Mouse (Mus musculus): ENCODE measurements around the gene Dpf3. TPM values are rescaled to one million over a fixed set of nuclear protein-coding genes. Genes with fewer than 3 reads are reported as not detected.

Dpf3 gene
- polyA plus RNA-seq, 1 experiment, result 4.7 TPM

DNA sequence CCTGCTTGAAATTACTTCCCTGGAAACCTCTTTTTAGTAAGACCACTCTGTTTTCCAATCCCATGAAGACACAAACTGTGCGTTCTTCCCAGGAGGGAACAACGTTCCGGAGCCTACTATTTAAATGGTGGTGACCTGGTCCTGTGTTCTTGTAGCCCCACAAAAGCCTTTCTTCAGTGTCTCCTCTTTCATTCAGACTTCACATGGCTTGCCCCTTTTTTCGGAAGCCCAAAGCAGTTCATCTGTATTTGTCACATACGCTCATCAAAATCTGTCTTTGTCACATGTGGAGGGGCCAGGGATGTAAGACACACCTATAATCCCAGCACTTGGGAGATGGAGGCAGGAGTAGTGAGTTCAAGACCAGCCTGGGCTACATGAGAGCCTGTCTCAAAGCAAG, 73.8 kb downstream of the Dpf3 start:
- no peak for DNase-seq (ENCODE audit: low spot score)

DNA sequence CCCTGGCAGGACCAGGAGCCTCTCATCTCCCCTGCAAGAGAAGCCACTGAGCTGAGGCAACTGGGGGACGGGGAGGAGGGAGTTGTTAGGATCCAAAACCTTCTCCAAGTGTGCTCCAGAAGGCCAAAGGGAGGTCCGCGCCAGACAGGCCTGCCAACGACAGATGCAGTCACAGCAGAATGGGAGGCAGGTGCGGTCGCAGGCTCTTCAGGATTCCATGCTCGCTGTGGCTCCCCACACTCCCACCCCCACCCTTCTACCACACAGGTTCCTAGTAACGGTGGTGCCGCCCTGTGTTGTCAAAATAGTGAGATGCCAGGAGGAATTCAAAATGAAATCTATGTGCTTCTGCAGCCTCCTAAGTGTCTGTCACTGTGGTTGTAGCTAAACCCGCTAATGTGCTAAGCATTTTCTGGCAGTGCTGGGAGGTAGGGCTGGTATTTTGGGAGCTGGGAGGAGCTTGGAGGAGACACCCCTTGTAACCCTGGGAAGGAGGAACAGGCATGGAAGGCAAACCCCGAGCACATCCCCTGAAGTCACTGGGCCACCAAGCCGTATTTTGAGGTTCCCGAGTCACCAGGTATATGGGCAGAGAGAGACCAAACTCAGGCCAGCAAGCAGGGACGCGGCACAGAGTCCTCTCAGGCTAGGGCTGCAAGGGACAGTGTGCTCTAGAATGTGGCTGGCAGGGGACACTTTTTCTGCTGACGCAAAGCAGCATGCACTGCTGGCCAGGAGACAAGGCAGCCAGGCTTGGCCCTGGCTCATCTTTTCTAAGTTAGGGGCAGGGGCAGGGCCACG, 75.6 kb downstream of the Dpf3 start:
- no peak for DNase-seq (ENCODE audit: low spot score)

DNA sequence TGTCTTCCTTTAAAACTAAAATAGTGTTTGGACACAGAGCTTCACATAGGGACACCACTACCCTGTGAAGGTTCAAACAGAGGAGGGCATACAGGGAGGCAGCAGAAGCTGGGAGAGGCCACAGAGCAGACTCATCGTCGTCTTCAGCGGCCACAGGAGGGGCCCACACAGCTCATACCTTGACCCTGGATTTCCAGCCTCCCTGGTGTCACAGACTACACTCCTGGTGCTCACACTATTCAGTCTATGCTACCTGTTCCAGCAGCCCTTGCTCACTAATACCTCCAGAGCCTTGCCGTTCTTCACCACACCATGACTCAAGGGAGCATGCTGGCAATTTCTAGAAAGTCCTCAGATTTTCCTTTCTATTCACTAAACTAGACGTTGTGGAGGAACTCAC, 76.5 kb downstream of the Dpf3 start:
- no peak for DNase-seq (ENCODE audit: low spot score)

DNA sequence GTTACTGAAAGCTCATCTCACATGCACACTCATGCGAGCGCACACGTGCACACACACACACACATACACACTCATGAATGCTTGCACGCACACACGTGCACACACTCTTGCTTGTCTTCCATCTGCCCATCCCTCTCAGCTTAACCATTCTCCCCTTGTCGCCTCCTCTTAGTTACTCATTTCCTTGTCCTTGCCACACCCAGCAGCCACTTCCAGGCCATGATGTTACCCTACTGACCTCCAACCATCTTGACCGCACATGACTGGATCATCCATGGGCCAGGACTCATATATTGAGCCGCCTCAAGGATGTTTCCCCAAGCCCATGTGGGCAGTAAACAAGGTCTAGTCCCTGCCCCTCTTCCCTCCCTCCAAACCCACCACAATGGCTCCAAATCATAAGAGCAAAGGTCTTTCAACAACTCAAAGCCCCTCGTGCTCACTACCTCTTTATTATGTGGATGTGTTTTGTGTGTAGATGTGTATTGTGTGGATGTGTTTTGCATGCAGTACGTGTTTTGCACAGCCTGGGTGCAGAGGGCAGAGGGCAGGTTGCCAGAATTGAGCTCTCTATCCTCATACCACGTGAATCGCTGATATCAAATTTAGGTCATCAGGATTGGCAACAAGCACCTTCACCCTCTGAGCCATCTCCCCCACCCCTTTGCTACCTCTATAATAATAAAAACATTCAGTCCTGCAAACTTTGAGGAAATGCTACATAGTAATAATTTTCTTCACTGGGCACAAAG, 82.0 kb downstream of the Dpf3 start:
- no peak for DNase-seq (ENCODE audit: low spot score)

DNA sequence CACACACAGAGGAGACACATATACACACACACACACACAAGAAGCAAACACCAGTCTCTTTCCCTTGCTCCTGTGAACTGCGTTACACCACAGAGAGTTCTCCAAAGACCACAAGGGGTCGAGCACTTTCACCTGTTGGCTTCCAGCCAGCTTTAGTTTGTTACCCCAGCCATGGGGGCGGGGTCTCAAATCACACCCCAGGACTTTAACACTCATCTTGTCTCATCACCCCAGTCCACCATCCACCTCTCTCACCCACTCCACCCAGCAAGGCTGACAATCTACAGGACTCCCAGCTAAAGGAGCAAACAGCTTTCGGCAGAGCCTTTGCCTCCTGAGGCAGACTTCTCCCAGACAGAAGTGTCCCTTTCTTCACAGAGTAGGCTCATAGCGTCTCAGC, 85.2 kb downstream of the Dpf3 start:
- DNase-seq (ENCODE audit: low spot score), result no peak

DNA sequence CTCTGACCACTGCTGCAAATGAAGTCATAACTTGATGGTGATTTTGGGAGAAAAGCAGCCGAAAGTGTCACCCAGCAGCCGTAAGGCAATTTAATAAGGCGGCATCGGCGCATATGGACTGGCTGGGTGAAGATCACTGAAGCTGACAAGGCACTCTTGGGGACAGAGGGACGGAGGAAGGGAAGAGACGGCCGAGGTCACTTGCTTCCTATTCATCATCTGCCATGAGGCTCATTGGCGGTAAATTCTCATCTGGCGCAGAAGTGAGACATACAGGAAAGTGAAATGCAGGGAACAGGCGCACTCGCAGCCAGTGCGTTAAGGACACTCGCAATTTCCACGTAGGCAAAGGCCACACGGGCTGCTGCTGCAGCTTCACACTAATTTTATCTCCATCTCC, 95.5 kb downstream of the Dpf3 start:
- DNase-seq (ENCODE audit: low spot score), result no peak

DNA sequence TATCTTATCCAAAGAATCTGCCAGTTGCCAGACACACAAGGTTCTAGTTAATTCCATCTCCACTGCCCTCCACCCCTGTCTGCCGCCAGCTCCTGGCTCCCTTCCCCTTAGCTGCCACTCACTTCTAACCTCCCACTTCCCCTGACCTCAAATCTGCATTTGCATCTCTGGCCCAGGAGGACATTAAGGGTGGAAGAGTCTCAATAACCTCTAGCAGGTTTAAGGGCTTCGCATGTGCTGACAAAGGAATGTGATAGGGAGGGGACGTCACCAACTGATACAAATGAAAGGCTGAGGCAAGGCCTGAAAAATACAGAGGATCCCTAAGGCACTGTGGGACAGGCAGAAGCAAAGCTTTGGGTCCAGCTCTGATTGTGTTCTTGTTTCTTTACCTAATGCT, 100.0 kb downstream of the Dpf3 start:
- DNase-seq (ENCODE audit: low spot score), result no peak

DNA sequence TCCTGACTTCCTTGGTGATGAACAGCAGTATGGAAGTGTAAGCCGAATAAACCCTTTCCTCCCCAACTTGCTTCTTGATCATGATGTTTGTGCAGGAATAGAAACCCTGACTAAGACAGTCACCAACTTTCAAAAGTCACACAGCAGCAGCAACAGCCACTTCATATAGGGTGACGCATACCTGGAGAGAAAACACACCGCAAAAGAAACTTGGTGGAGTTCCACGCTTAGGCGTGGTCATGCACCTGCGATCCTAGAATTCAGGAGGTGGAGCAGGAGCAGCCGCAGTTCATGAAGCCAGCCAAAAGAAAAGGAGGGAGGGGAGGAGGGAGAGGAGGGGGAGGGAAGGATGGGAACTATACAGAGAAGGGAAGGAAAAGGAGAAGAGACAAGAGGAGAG, 106.4 kb downstream of the Dpf3 start:
- no peak for DNase-seq (ENCODE audit: low spot score)

DNA sequence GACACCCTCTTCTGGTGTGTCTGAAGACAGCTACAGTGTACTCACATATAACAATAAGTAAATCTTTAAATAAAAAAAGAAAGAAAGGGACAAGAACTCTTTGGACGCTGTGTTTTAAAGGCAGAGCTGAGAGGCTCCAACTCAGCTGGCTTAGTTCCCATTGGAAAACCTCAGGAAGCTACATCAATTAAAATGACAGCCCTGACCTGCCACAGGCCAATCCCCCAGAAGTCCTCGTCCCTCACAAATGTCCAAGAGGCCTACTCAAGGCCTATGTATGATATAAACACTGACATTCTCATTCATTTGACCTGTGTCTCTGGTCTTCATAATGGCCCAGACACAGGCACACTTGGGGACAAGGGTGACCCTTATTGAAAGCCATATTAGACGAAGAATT, 107.5 kb downstream of the Dpf3 start:
- DNase-seq (ENCODE audit: low spot score), result no peak

DNA sequence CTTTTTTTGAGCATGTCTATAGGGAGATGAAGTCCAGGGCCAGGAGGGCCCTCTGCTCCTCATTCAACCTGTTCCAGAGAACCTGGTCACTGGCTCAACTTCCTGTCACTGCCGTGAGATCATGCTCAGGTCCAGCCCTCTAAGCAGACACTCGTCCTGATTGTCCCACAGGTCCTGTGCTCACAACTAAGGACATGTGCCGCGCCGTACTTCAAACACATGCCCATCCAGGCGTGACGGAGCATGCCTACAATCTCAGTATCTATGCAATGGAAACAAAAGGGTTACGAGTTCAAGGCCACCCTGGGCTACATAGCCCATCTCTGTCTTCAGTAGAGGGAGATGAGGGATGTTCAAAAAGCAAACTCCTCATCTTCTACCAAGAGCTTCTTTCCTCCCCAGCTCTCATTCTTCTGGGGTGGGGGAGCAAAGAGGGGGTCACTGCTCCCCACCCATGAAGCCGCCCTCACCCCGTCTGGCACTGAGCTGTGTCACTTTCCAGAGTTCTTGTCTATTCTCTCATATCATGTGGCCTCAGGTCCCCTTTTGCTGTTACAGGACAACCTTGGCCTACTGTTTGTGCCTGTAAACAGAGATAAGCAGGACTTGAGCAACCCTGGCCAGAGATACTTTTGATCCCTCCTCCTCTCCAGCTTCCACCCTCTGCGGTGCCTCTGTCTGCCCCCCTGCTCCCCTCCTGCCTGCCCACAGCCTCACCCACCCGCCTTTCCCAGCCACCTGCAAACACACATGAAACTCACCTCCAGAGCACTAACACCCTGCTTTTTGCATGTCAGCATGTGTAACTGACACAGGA, 112.3 kb downstream of the Dpf3 start:
- DNase-seq (ENCODE audit: low spot score), result no peak

DNA sequence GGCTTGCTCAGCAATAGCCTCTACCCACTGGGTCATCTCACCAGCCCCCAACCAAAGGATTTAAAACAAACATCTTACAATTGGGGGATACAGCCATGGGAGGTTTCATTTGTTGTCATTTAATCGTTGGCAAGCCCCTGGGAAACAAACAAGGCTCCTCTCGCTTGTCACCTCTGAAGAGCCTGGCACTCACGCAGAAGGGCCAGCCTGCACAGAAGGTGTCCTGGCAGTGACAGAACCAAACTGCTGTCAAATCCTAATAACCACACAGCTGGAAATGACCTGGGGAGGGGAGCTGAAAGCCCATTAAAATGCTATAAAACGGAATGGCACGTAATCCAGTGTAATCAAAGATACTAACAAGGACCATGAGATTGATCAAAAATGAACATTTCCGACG, 114.4 kb downstream of the Dpf3 start:
- DNase-seq (ENCODE audit: low spot score), result no peak

DNA sequence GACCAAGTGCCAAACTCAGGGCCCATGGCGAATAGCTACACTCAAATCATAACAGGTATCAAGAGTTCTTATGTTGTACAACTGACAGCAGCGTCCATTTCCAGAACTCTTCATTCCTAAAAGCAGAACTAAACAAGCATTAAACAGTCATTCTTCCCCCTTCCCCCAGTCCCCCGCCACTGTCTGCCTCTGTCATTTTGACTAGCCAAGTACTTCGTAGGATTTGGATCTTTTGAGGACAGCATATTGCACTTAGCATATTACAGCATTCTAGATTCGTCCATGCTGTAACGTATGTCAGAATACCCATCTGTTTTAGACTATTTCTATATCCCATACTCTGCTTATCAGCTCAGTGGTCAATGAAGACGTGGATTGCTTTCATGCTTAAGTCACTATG, 115.2 kb downstream of the Dpf3 start:
- DNase-seq (ENCODE audit: low spot score), result no peak

DNA sequence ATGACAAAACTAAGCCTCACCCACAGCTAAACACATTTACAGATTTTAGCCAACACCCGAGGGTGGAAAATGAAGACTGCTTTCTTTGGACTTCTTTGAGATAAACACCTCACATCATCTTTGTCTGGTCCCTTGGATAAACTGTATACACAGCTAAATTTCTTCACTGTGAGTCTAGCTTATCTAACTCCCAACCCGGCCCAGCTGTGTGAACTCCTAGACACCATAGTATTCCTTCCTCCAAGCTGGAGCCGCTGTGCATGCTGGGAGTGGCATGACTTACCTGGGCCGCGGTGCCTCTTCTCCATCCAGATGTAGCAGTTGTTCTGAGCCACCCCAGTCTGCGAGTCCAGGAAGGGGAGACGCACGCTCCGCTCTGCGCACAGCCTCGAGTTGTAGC, 117.3 kb downstream of the Dpf3 start:
- DNase-seq (ENCODE audit: low spot score), result no peak

DNA sequence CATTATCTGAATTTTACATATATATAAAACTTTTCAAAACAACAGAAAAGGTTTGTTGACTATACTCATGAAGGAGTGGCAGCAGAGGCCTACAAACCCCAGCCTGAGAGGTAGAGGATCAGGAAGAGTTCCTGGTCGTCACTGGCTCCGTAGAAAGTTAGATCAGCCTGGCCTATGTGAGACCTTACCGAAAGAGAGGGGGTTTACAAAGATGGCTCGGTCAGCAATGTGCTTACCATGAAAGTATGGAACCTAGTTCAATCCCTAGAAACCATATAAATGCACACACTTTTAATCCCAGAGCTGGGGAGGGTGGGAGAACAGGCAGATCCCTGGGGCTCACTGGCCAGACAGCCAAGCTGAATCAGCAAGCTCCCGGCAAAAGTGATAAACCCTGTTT, 118.1 kb downstream of the Dpf3 start:
- DNase-seq (ENCODE audit: low spot score), result no peak

DNA sequence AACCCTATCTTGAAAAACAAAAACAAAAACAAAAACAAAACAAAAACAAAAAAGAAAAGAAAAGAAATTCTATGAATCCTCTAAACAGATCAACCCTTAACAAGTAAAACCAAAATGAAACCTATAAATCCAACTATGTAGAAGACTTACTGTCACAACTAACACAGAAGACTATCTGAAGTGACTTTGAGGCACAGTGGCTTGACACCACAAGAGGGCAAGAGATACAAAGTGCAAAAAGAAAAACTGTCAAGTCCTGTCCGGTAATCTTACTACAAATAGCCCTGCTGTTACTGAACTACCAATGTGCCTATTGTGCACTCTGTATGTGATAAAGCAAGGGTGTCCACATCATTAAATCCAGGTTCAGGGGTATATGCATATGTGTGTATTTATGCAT, 120.0 kb downstream of the Dpf3 start:
- DNase-seq (ENCODE audit: low spot score), result no peak

DNA sequence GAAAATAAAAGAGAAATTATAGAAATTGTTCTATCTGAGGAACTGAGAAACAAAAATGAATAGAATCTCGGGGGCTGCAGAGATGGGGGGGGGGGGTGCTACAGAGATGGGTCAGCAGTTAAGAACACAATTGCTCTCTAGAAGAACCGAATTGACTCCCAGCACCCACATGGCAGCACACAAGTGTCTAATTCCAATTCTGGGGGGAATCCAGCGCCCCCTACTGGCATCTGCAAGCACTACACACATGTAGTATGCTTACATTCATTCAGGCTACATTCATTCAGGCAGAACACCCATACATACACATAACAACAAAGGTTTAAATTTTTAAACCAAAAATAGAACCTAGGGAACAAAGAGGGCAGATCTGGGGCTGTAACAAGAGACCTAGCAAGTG, 122.7 kb downstream of the Dpf3 start:
- no peak for DNase-seq (ENCODE audit: low spot score)

DNA sequence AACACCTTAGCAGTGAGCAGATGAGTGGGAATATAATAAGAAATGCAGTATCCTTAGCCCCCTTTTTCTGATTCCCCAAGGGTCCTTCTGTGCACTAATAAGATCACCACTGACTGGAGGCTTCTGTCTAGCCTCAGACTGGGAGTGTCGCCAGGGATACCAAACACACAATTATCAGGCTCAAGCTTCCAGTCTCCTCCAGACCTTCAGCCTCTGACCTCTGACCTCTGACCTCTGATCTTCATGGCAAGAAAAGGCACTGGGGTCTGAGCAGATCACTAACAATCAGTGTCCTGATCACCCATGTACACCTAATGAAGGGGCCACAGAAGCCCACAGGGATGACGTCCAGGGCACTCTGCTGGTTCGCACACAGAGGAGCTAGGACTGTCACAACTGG, 125.7 kb downstream of the Dpf3 start:
- no peak for DNase-seq (ENCODE audit: low spot score)

DNA sequence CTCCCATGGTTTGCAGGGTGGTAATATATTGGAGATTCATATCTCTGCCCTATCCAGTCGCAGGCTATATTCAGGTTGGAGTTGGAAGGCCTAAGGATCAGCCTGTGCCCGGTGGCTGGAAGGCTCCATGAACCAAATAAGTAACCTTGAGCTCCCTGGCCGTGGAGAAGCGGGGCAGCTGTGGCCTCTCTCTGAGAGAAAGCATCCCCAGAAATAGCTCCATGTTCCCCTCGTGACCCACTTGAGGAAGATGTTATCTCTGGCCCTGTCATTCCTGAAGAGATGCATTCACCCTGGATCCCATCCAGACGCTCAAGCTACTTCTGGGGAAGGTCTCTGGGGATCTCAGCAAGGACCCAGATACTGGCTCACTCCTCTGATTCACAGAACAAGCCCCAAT, 134.9 kb downstream of the Dpf3 start:
- no peak for DNase-seq (ENCODE audit: low spot score)

DNA sequence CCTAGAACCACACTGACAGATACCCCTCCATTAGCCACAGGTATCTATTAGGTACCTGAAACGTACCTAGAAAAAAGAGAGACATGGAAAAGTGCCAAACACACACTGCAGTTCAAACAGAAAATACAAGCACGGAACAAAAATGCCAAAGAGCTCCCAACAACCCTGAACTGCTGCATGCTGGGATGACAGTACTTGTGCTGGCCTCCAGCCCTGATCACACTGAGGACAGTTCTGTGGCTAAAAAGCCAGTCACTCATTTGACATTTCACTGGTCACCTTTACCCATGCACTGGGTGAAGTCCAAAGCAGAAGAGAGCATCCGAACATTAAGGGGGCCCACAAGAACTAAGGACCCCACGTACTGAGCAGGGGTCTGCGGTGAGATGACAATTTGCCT, 137.8 kb downstream of the Dpf3 start:
- no peak for DNase-seq (ENCODE audit: low spot score)

DNA sequence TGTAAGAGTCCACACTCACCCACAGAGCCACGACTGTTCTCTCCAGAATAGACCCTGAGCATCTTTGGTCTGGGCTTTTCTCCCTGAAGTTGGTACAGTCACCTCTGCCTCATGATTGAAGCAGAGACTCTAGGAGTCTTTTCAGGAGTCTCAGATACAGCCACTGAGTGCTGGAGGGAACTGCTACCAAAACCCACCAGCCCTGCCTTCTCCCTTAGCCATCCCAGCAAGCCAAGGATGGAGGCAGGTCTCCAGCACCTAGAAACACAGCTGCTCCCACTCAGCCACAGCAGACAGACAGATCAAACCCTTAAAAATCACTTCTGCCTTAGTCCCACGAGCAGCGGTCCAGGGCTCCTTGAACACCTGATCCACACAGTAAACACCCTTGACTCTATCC, 139.3 kb downstream of the Dpf3 start:
- no peak for DNase-seq (ENCODE audit: low spot score)

DNA sequence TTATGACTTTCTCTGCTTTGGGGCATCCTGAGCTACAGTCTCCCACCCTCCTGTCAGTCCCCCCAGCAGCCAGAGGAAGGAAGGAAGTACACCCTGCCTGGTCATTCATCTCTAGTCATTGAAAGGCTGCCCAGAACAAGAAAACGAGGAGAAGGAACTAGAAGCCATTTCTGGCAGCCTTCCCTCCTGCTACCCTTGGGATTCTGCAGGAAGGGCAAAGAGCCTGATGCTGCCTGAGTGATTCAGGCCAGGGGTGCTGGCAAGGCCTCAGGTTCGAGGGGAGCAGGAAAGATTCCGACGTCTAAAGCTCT, 144.7 kb downstream of the Dpf3 start:
- no peak for DNase-seq (ENCODE audit: low spot score)

DNA sequence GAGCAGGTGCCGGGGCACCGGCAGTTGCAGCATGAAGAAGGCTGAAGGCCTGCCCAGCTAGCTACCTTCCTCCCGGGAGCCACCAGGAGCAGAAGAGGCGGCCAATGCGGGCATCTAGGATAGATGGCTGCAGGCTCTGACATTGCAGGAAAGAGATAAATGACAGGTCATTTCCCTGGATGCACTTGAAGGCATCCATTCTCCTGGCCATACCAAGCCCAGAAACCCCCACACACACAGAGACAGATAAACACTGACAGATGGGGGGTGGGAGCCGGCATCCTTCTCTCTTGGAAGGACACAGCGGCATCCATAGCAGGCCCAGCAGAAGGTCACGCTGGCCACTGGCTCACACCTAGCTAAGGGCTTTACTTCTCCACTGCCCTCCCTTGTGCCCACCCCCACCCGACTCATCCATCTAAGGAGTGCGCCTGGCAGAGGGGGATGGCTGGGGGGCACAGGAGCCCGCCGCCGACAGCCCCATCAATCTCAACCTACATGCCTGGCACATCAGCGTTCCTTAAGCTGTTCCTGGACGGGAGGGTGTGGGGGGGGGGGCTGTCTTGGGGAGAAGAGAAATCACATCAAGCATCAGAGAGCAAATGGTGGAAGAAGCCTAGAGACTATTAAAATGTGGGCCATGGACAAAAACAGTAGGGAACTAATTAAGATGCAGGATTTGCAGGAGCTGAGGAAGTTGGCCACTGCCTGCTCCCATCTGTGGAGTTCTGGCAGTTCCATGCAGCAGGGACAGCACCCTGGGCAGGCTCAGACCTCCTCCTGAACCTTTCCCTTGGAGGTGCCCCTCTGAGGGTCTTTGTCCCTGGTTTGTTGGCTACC, 145.3 kb downstream of the Dpf3 start:
- DNase-seq (ENCODE audit: low spot score), result no peak
